Mouse (Mus musculus) ES-Bruce4 (cell line): ENCODE results near the gene Cd177. TPM values are rescaled to one million over a fixed set of nuclear protein-coding genes. Genes with fewer than 3 reads are reported as not detected.

ENCODE experiments used
- H3K27ac ChIP-seq: 2 replicates; pipeline ENCODE4 v1.5.1; 2012; ENCODE audit warnings: low read length, inconsistent platforms; ENCODE audit not compliant: insufficient read depth
- H3K27me3 ChIP-seq: 2 replicates; pipeline ENCODE4 v1.6.1; 2012; ENCODE audit warnings: mild to moderate bottlenecking, low read length, inconsistent platforms; ENCODE audit not compliant: control insufficient read depth, poor library complexity, insufficient read depth, severe bottlenecking
- H3K36me3 ChIP-seq: 2 replicates; pipeline ENCODE4 v1.6.1; 2012; ENCODE audit warnings: inconsistent platforms, mild to moderate bottlenecking, low read length, moderate library complexity; ENCODE audit not compliant: control insufficient read depth, poor library complexity, insufficient read depth, severe bottlenecking
- H3K4me1 ChIP-seq: one replicate; pipeline ENCODE4 v1.8.1; 2011; ENCODE audit warnings: low read length; ENCODE audit not compliant: control insufficient read depth, insufficient read depth
- H3K4me3 ChIP-seq: 2 replicates; pipeline ENCODE4 v1.5.1; 2011; ENCODE audit warnings: low read depth, mild to moderate bottlenecking, low read length
- H3K9ac ChIP-seq: 2 replicates; pipeline ENCODE4 v1.6.1; 2012; ENCODE audit warnings: low read depth, mild to moderate bottlenecking, inconsistent platforms; ENCODE audit not compliant: poor library complexity, severe bottlenecking
- H3K9me3 ChIP-seq: replicated peaks from 2 replicates; pipeline ENCODE4 v1.6.1; 2012; ENCODE audit warnings: mild to moderate bottlenecking, low read length, inconsistent platforms; ENCODE audit not compliant: control insufficient read depth, poor library complexity, insufficient read depth, severe bottlenecking
- CTCF ChIP-seq: IDR thresholded peaks from one replicate; pipeline ENCODE4 v1.8.1; 2011; ENCODE audit warnings: low read depth, low read length
- EP300 ChIP-seq: IDR thresholded peaks from 2 replicates; pipeline ENCODE4 v1.6.1; 2011; ENCODE audit warnings: low read depth, low read length; ENCODE audit not compliant: insufficient read depth
- POLR2A ChIP-seq: IDR thresholded peaks from one replicate; pipeline ENCODE4 v1.8.1; 2011; ENCODE audit warnings: low read length; ENCODE audit not compliant: insufficient read depth
- polyA plus RNA-seq: library from polyadenylated mRNA; stranded (reverse); fragments of >200 nt; gene quantifications from 2 replicates; pipeline ENCODE4 v1.2.4, GENCODE M21; 2011; ENCODE audit warnings: low read depth; ENCODE audit not compliant: missing spikeins, insufficient read depth, insufficient read length

The Cd177 gene
- polyA plus RNA-seq, 1 experiment: not detected

DNA sequence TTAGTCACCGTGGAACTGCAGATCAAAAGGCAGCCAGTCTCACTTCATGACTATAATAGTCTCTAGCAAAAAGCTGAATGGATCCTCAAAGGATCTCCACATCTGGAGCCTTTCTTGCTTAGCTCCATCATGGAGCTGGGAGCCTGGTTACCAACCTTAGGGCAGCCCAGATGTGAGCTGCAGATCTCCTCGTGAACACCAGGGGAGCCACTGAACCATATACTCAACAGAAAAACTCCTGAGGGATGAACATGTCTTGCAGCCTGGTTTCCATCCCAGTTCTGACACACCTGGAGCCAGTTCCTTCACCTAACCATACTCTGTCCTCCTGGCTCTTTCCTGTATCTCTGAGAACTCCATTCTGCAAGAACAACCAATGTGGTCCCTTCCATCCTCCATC lies 16.0 kb upstream of the Cd177 start:
- Histone ChIP-seq H3K9ac (no peak overlapping the region), H3K27me3 (no peaks in the 10 kb centered on the region), H3K4me1 (no peaks in the 10 kb centered on the region), H3K9me3 (no peaks in the 10 kb centered on the region), H3K36me3 (no peaks in the 10 kb centered on the region), H3K4me3 (no peak overlapping the region), H3K27ac (no peak overlapping the region)
- TF ChIP-seq EP300 (no peak), CTCF (no peak)

DNA sequence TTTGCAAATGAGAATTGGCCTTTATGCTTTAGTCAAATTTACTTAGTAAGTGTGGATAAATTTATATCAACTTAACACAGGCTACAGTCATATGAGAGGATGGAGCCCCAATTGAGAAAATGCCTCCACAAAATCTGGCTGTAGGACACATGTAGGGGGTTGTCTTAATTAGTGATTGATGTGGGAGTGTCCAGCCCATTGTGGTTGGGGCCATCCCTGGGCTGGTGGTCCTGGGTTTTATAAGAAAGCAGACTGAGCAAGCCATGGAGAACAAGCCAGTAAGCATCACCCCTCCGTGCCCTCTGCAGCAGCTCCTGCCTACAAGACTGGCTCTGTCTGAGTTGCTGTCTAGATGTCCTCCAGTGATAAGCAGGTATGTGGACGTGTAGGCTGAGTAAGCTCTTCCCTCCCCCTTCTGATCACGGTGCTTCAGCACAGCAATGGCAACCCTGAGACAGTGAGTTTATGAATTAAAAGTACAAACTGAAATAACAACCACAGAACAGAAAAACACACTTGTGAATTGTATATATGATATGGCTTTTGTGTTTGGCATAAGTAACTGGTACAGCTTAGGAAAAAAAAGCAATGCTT lies 13.9 kb upstream of the Cd177 start:
- TF ChIP-seq EP300 (no peak), POLR2A (no peak)
- no peaks in the 10 kb centered on the region for H3K27me3 ChIP-seq
- H3K9ac ChIP-seq: no peak overlapping the region
- H3K9me3 ChIP-seq: no peaks in the 10 kb centered on the region
- no peak overlapping the region for H3K27ac ChIP-seq
- H3K4me1 ChIP-seq: no peaks in the 10 kb centered on the region
- no peaks in the 10 kb centered on the region for H3K36me3 ChIP-seq
- no peak overlapping the region for H3K4me3 ChIP-seq

DNA sequence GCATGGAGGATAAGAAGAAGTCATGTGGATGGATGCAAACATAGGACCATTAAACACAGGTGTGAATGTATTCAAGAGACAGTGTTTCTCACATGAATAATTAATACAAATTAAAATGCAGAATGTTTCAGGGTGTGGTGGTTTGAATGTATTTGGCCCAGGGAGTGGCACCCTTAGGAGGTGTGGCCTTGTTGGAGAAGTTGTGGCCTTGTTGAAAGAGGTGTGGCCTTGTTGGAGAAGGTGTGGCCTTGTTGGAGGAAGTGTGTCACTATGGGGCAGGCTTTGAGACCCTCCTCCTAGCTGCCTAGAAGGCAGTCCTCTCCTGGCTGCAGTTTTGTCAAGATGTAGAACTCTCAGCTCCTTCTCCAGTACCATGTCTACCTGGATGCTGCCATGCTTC lies 11.2 kb upstream of the Cd177 start:
- Histone ChIP-seq H3K9ac (no peak overlapping the region), H3K4me3 (no peak overlapping the region), H3K27me3 (no peaks in the 10 kb centered on the region), H3K4me1 (no peaks in the 10 kb centered on the region), H3K9me3 (no peaks in the 10 kb centered on the region), H3K36me3 (no peaks in the 10 kb centered on the region), H3K27ac (no peak overlapping the region)
- TF ChIP-seq EP300: no peak
- TF ChIP-seq CTCF: no peak
- TF ChIP-seq POLR2A: no peak

DNA sequence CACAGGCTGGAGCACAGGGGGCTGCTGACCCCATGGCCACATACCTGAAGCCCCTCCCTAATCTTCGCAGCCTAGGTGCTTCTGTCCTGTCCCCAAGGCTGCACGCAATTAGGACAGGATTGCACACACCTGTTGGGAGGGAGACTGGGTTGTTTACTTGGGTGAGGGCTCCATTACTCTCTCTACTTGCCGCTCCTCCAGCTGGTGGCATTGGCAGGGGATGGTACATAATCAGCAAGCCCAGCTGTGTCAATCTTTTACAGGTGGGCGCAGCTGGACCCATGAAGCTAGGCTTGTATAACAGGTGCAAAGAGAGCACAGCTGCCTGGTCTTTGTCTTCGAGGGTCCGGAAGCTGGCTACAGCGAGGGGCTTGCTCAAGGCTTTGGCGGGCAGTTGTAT lies 2.5 kb upstream of the Cd177 start:
- H3K4me3 ChIP-seq: no peak overlapping the region
- TF ChIP-seq POLR2A (no peak), EP300 (no peak), CTCF (no peak)
- no peaks in the 10 kb centered on the region for H3K4me1 ChIP-seq
- no peaks in the 10 kb centered on the region for H3K9me3 ChIP-seq
- H3K27ac ChIP-seq: no peak overlapping the region
- H3K9ac ChIP-seq: no peak overlapping the region
- H3K27me3 ChIP-seq: no peaks in the 10 kb centered on the region
- H3K36me3 ChIP-seq: no peaks in the 10 kb centered on the region

DNA sequence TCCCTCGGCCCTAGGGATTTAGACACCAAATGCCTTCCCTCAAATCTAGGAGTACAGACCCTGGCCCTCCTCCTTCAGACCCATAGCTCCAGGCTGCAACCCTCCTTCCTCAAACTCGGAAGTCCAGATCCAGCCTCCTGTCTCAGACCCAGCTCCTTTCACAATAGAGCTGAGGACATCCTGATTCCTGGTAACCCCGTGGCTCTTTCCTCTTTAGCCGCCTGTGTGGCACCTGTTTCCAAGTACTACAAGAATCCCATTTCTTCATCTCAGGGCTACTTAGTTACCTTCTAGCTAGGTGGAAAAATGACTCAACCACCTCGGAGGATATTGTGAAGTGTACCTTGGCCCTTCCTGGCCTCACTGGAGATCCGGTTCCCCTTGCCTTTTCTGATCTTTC lies 1.1 kb upstream of the Cd177 start:
- no peak overlapping the region for H3K4me3 ChIP-seq
- H3K36me3 ChIP-seq: no peaks in the 10 kb centered on the region
- no peak for TF ChIP-seq CTCF
- no peak for TF ChIP-seq POLR2A
- TF ChIP-seq EP300: no peak
- H3K9ac ChIP-seq: no peak overlapping the region
- no peaks in the 10 kb centered on the region for H3K27me3 ChIP-seq
- H3K27ac ChIP-seq: no peak overlapping the region
- no peaks in the 10 kb centered on the region for H3K9me3 ChIP-seq
- no peaks in the 10 kb centered on the region for H3K4me1 ChIP-seq

DNA sequence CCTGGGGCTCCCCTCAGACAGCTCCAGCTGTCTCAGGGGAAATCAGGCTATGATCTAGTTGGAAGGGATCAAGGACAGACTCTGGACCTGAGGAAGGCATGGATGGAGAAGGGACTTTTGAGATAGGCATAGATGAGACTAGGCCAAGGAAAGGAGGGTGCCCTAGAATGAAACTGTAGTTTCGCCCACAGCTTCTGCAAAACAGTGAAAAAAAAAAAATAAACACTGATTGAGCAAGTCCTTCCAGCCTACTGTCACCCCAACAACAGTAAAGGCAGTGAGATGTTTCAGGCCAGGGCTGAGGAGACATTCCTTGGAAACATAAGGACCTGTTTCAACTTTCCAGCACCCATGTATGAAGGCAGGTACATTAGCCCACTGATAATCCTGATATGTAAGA lies 1.6 kb downstream of the Cd177 start:
- TF ChIP-seq CTCF: no peak
- TF ChIP-seq EP300: no peak
- TF ChIP-seq POLR2A: no peak
- Histone ChIP-seq H3K4me3 (no peak overlapping the region), H3K36me3 (no peaks in the 10 kb centered on the region), H3K4me1 (no peaks in the 10 kb centered on the region), H3K9me3 (no peaks in the 10 kb centered on the region), H3K27ac (no peak overlapping the region), H3K9ac (no peak overlapping the region), H3K27me3 (no peaks in the 10 kb centered on the region)
